Mouse (Mus musculus) cerebellum, postnatal 25 days (tissue): ENCODE measurements around the gene Gpc6.
"Not testable (repeated sequence)": the region's sequence is repeated elsewhere in the genome, so short reads cannot be mapped to it uniquely, and the experiment has no call there.

ENCODE experiments used
- DNase-seq, 2 experiments: peaks; one replicate each; pipeline ENCODE4 v3.0.0; 2021; ENCODE audit warnings: mixed read lengths in 2 of 2

The Gpc6 gene

DNA sequence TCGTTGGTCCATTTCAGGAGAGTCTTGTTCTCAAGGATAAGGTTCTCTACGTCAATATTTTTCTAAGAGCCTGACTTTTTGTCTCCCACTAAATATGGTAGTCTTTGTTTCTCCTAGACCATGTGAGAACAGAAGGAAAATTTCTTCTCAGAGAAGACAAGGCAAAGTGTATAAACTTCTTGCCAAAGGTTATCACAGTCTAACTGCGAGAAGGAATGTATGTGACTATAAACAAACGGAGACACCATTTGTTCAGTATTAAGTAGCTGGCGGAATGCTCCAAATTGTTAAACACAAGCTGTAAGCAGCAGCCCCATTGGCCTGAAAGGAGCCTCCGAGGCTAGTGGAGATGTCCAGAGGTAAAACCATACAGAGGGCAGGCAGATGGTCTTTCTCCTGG is 454.9 kb downstream of the Gpc6 start:
- DNase-seq, result no peak

DNA sequence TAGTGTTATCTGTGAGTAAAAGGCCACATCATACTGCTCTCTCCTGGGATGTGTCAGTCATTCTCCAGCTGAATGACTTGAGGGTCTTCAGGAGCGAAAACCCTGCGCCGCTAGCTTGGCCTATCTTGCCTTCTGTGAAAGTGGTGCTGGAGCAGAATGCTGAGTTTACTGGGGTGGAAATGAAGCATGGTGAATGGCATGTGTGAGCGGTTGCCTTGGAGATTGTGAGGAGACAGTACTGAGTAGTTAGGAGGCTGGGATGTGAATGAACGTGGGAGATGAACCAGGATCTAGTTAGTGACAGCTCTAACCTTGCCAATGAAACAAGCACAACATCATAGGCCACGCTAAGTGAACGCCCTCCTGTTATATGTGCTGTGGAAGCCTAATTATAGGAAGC is 458.1 kb downstream of the Gpc6 start:
- DNase-seq, result no peak

DNA sequence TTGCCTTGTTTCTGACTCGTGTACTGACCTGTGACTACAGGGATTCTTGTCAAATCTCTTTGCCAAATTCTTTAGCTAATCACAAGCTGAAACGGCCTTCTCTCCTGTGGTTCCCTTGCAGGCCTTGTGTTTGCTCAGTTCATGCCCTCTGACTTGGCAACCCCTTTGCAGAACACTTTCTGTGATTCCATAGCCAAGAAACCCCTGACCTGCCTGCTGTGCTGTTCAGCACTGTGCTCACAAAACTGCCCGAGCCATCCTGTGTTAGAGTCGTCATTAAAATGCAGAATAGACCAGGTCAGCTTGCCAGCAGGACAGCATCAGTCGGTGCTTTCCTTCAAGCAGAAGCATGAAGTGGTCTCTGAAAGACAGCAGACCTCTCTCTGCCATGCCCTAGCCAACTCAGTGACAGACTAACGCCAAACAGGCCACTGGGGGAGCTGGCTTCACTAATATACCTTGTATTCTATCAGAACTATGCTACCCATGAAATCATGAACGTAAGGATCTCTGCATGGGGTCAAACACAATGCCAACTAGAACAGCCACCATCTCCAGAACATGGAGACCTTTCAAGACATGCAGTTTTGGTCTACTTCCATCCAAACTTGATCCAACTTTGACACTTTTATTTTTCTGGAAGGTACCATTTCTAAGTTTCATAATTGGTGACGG is 459.1 kb downstream of the Gpc6 start:
- peak; percentile 62 to 66 for DNase-seq

DNA sequence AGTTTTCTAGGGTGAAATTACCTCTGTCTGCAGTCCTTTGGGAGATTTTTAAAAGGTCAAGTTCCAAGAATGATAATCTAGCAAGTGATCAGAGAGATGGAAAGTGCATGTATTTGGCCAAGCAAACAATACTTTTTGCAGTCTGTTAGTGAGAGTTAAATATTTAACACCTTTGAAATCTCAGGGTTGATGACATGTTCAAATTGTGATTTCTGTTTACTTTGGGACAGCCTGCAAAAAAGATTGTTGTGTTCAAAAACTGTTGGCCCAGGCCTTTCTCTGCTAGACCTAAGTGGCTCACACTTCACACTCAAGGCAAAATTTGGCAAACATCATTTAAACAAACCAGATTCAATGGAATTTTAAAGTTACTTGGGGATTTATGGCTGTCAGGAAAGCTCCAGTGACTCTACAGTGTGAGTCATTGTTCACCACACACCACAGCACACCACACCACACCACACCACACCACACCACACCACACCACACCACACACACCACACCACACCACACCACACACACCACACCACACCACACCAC is 460.7 kb downstream of the Gpc6 start:
- DNase-seq, result no peak

DNA sequence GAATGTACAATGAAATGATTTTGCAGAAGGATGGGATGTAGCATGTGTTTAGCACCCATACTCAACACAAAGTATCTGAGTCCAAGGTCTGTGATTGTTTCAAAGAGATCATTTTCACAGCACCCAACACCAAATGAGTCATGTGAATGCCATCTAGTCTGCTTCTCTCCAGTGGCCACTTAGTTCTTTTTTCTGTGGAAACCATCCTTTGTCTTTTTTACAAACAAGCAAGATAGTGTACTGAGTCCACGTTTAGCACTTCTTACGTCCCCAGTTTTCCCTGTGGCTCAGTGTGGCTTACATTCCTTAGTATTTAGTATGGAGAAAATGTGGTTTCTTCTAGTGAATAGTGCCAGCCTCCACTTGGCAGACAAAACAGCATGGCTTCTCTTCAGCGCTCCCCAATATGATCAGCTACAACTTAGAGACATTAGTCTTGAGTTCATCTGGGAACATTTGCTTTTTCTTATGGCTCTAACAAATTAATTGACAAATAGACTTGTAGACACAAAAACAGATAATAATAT is 465.7 kb downstream of the Gpc6 start:
- no peak for DNase-seq

DNA sequence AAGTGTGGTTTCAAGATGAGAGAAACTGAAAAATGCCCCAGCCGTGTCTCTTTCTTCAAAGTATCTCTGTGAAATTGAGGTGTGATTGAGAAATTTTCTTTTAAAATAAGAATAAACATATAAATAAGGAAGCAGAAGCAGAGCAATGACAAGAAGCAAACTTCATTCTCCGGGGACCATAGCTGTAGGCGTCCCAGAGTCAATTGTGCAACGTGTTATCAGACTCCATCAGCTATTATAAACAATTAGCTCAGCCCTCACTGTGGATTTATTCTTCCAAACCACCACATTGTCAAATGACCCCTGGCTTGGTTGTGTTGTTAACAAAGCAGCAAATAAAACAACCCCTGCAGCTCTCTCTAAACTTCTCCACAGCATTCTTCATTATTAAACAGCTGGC is 466.3 kb downstream of the Gpc6 start:
- no peak for DNase-seq

DNA sequence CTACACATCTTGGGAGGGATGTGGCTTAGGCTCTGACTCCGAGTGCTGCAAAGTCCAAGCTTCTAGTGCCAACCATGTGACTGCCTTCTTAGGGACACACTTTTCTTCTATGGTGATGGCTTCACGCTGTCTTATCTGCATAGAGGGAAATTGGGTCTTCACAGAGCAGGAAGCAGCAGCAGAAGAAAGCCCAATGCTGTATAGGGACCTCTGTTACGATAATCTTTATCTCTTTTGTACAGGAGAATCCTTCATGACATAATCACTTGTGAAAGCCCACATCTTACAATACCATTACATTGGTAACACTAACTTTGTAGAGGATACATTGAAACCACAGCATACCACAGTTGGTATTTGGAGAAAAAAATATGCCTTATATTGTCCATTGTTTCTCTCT is 472.1 kb downstream of the Gpc6 start:
- DNase-seq, result no peak

DNA sequence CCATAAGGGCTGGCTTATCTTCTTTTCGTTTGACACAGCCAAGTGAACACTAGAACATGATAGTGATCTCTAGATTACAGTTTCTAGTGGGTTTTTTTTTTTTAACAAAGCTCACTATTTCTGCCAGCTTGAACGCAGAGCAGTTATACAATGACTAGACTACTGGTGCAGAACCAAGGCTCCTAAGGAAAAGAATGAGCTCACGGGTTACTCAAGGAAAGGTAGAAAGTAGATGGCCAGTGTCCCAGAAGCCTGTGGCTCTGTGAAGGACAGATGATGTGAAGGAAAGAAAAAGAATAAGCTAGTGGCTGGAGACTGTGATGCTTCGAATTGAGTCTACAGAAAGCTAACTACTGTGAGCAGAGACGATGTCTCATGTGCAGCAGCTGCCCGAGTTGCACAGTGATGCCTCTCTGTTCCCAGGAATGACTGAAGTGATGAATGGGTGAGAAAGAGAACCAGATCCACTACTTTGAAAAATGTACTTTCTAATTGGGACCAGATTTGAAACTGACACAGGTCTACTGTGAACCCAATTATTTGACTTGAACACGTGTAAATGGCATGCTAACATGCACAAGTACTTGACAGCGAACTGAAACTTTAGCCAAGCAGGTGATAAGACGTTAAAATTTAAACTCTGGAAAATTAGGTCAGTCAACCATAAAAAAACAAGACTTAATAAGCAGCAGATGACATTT is 482.9 kb downstream of the Gpc6 start:
- no peak for DNase-seq

DNA sequence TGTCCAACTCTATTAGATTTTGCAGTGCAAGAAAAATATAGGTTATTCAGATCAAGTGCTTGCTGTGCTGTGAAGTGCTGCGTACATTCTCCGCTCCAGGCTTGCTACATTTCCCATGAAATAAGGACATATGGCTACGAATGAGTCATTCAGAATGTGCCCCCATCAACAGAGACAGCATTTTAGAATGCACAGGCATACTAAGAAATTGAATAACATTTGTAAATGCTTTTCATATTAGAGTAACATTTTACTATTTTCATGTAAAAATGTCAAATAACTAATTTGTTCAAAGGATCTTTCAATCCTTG is 483.4 kb downstream of the Gpc6 start:
- no peak for DNase-seq

DNA sequence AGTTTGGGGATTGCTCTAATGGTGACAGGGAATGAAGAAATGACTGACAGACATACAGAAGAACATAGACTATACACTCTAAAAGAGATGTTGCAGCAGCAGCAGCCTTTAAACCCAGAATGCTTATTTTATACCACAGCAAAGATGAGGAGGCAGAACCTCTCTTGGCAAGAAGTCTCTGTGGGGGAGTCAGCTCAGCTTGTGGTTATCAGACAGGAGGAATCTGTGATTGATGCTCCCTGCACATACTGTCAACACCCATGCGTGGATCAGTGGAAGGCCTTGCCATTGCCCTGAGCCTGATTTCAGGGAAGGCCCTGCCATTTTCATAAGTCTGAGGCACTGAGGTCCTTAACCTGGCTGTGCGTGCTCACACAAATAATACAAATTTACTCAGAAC is 484.7 kb downstream of the Gpc6 start:
- no peak for DNase-seq

DNA sequence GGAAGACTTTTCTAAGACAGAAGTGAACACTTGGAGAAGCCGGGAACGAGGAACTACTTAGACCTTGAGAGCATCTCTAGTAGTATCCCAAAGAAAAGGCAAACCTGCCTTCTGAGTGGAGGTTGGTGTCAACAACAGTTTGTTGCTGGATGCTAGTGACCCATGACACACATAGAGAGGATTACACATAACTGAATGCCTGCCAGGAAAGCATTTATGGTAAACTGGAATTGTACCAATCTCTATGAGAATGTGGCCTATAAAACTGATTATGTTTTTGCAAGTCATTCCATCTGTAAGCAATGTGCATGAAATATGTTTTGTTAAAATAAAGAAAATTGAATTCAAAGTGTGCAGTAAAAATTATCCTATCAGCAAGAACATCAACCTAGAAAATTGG is 485.4 kb downstream of the Gpc6 start:
- no peak for DNase-seq

DNA sequence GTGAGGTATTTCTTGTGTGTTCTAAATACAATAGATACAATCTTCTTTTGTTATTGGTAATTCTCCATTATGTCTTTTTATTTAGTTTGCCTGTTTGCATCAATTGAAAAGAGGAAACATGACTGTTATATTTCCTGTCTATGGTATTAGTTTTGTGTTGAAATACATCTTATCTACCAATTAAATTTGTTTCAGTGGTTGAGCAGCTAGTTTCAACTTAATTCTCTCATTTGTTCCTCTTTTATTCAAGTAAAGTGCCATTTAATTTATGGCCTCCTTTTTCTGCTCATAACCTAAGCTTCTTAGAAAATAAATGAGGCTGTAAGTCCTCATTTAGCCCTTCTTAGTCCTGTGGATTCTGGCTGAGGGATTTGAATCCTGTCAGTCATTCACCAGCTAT is 489.9 kb downstream of the Gpc6 start:
- no peak for DNase-seq

DNA sequence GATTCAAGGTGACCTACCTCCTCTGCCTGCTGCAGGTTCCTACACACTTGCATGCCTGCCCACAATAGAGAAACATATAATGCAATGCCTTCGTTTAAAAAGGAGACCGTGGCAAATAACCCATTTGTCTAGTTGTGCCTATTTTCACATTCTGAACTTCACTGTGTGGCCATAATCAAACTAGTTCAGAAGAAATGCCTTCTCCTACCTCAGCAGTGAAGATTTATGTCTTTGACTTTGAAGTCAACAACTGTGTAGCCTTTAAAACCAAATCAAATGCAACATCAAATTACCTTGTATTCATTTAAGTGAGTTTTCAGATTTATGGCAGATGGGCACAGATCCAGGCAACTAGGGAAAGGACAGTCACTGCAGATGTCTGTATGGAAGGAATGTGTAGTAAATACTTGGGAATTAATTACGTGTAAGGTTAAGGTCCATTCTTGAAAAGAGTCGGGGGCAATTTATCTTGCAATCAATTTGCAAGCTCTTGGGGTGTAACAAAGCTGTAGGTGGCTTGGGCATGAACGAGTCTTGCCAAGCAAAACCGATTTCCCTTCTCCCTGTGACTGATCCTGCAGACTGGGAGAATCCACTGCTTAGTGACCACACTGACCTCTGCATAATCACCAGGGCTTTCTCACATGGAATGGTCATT is 494.6 kb downstream of the Gpc6 start:
- no peak for DNase-seq

DNA sequence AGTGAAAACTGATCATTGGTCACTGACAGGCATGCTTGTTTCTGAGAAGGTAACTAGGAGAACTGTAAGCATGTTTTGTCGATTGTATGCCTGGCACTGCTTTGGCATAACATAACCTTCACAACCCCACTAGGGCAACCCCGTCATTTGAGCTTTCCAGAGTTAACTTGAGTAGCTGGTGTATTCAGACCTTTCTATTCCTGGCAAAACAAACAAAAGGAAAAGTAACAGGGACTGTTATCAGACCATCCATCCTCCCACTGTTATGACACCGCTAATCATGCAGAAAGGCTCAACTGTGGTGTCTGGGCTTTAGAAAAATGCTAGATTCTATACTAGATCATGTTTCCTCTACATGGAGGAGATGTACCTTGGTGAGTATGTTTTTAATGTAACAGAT is 496.1 kb downstream of the Gpc6 start:
- DNase-seq, result no peak

DNA sequence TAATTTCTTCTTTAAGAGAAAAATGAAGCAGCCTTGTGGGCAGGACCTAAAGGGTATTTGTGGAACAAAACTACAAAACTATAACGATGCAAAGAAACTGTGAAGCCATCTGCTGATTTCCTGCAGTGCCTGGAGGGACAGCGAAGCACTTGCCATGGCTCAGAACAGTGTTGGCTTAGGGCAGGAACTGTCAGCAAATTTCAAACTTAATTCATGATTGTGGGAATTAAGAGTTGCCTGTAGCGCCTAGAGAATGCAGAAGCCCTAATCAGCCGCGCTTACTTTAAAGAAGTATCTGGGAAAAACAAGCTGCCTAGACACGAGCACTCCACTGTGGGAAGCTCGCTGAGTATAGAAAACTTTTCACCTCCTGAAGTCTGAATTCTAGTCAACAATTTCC is 501.0 kb downstream of the Gpc6 start:
- no peak for DNase-seq

DNA sequence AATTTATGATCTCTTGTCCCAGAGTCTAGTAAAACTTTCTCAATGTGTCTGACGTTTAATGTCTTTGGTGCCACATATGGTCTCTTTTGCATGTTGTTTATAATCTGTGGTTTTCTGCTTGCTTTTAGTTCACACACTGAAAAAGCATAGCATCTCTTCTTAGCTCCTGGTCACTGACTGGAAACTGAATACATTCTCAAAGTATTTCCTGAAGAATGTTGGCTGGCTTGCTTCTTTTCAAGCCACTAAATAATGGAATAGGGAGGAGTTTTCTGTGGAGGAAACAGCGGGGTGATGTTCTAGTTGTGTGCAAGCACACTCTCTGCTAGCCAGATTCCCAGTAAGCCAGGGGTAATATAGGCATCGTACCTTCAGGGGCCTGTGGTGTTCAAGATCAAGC is 502.7 kb downstream of the Gpc6 start:
- no peak for DNase-seq

DNA sequence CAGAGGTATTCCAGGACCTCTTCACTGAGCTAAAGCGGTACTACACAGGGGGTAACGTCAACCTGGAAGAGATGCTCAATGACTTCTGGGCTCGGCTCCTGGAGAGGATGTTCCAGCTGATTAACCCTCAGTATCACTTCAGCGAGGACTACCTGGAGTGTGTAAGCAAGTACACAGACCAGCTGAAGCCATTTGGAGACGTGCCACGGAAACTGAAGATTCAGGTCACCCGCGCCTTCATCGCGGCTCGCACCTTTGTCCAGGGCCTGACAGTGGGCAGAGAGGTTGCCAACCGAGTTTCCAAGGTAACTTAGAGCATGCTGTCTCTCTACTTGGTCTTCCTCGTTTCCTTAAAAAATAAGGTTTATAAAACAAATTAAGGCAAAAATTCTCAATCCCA is 510.6 kb downstream of the Gpc6 start:
- peak; percentile 17 to 54 for DNase-seq

DNA sequence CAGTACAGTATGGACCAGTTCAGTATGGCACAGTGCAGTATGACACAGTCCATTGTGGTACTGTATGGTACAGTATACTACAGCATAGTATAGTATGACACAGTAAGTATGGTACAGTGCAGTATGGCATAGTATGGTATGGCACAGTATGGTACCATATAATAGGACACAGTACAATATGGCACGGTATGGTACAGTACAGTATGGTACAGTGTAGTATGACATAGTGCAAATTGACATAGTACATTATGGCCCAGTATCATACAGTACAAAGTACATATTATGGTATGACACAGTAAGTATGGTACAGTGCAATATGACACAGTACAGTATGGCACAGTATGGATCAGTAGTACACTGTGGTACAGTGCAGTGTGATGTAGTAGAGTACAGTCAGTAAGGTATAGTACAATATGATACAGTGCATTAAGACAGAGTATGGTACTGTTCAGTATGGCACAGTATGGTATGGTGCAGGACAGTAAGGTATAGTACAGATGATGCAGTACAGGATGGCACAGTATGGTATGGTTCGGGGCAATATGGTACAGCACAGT is 521.6 kb downstream of the Gpc6 start:
- DNase-seq, result not testable (repeated sequence)

DNA sequence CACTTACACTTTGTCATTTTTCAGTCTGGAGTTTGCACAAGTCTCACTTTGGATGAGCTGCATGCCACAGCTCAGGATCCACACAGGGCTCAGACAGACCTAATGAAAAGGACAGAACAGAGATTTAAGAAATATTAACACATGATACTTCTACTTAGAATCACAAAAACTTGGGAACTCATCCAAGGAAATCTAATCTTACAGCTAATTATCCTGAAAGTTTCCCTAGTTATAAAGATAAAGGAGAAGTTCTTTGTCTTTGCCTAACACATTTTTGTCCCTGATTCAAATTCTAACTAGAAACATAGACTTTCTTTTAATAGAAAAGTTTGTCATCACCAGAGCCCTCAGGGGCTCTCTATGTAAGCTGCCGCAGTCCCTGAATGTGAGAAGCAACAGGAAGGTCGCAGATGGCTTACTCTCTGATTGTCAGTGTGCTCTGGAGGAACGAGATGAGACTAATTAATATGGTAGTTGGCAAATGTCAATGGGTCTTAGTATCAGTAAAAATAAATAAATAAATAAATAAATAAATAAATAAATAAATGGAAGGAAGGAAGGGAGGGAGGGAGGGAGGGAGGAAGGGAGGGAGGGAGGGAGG is 526.4 kb downstream of the Gpc6 start:
- DNase-seq, result no peak

DNA sequence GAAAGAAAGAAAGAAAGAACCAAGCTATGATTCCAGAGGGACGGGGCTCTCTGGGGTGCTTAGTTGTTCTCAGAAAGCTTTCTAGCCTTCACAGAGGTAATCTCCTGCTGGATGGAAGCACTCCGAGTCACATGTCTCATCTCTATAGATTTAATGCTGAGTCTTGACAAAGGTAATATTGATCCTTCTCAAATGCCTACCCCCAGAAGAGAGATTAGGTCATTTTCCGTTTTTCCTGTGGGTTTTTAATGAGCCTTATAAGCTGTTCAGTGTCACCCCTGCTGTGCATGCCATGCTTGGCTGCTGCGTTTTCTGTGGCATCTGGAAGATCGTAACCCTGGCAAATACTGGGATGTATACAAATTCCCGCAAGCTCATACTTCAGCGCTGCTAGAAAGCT is 527.0 kb downstream of the Gpc6 start:
- DNase-seq, result no peak

DNA sequence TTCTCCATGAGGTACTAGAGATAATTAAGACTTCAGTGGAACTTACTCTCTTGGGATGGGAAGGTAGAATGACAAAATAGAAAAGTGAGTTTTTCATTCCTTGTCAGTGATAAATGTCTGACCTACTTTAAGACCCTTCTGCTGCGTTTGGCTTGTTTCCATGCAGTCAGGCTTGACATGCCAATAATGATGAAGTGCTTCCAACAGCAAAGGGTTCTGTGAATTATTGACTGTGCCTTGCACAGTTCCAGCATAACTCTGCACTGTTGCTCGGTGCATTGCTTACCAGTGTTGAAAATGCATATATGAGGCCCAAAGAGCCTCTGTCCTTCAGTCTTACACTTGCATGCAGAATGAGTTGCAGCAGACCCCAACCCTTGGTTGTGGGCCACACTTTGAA is 548.3 kb downstream of the Gpc6 start:
- peak; percentile 6 to 22 for DNase-seq

DNA sequence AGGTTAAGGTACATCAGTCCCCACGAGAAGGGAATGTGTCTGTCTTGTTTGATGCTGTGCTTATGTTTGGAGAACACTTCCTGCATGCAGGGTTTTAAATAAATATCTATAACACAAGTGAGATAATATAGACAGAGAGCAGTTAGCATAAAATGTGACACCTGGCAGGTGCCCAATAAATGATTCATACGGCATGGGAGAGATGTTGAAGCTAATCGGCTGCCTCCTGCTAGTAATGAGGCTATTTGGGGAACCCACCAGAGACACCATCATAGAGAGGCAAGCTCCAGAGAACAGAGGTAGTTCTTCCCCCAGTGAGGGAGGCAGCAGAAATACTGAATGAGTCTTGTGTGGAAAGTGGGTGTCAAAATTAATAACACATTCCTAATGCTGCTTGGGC is 553.8 kb downstream of the Gpc6 start:
- peak in 1 of 2 experiments; percentile 4 for DNase-seq

DNA sequence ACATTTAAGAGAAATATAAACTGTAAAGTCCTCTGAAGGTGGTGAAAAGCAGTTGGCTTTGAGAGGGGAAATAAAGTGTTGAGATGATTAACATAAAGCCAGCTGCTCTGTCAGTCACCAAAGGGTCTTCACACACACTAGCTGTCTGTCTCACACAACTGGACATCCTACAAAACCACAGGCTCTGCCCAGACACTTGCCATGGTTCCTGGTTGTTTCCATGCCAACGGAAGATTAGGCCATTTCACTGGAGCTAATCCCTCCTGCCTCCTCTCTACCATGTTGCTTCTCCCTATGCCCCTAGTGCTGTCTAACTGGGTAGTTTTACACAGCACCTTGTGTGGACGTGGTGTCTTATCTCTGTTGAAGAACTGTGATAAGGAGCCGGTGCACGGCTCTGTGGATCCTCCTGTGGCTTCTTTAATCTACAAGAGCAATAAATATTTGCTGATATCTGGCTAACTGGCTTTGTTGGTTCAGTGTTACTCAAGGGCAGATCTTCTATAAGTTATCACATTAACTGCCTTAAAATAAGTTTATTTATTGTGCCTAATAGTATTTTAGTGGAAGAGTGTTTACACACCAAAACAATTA is 562.1 kb downstream of the Gpc6 start:
- no peak for DNase-seq
